Mouse (Mus musculus): ENCODE measurements around the gene Rnasel. TPM values are rescaled to one million over a fixed set of nuclear protein-coding genes. Genes with fewer than 3 reads are reported as not detected.
A peak's percentile ranks its signal among the peaks of the same experiment; 100 is the strongest.

Rnasel gene
- 39.5 and 43.9 TPM in 2 replicates for total RNA-seq (2014; rRNA removed)
- polyA plus RNA-seq (2015; fragmentation: Nextera tagmentation; extraction: Ambion mirVana): 10.7 and 19.5 TPM in 2 replicates

DNA sequence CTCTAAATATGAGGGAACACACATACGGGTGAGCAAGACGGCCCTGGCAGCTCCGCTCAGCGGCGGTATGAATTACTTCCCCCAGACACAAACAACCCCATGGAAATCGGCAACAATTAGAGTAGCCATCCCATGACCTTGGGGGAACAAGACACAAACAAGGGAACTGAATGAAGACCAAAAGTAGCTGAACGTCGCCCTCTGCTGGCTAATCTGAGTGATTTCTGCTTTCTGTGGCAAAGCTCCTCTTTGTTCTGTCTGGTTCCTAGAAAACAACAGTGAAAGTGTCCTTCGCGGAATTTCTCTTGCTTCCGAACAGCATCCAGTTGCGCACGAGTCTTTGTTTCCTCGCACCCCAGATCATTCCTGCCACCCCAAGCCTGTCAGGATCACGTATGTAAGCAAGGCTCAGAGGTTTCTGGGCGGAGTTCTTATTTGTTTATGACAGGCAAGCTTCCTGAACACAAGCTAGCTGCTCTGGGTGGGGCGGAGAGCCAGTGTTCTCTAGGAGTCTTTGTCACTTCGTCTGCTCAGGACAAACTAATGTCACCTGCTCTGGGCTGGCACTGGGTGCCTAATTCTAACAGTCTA is at the start of gene Rnasel:
Rnasel (plus strand) TSS at position 216 of the 591 bp plus-strand sequence.
- Histone ChIP-seq H3K4me1 (ENCODE audit: insufficient read depth) (peaks cover 15% of the 10 kb centered on the region), H3K27ac (ENCODE audit: low read depth, low read length) (peak within 1 kb of the TSS; percentile 88), H3K36me3 (ENCODE audit: insufficient read depth) (no peaks in the 10 kb centered on the region), H3K4me2 (ENCODE audit: low read depth) (peak within 1 kb of the TSS; percentile 65), H3K4me3 (ENCODE audit: low read depth, low read length) (peak within 1 kb of the TSS; percentile 46), H3K9me3 (ENCODE audit: low read length) (no peaks in the 10 kb centered on the region), H3K27me3 (ENCODE audit: insufficient read depth, low read length) (no peaks in the 10 kb centered on the region), H3K9ac (peak within 1 kb of the TSS; percentile 76)
- peak; percentile 90 for TF ChIP-seq CTCF (IDR thresholded peaks at IDR 0.05; ENCODE audit: low read depth)
- DNase-seq: peak; percentile 93
- WGBS: 2% methylated on average over 18 of the region's 18 CpGs
- peak; percentile 74 for ATAC-seq

DNA sequence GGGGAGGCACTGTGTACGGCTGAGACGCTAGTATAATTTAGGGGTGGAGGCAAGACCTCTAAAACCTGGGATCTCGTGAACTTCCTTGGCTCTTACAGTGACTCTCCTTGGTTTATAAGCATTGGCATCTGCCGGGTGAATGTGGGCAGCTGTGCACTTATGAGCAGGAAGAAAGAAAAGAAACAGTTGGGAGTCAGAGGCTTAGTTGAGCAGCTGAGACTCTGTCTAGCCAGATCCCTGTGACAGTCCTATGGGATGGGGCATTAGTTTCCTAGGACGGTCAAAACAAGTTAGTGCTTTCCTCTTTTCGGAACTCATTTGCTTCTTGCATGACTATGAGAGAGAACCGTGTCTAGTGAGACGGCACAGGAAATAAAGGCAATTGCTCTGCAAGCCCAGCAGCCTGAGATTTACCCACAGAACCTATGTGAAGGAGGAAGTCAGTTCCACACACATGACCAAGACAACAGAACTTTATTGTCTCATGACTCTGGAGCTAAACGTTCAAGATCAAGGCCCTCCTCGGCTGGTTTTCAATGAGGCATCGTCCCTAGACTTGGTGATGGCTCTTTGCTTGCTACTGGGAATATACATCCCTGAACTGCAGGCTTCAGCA is 48.7 kb upstream of the Rnasel start:
- Histone ChIP-seq H3K4me1 (ENCODE audit: insufficient read depth) (peaks cover 12% of the 10 kb centered on the region), H3K27me3 (ENCODE audit: insufficient read depth, low read length) (no peaks in the 10 kb centered on the region), H3K9me3 (ENCODE audit: low read length) (no peaks in the 10 kb centered on the region), H3K9ac (no peak overlapping the region), H3K4me3 (ENCODE audit: low read depth, low read length) (no peak overlapping the region), H3K36me3 (ENCODE audit: insufficient read depth) (no peaks in the 10 kb centered on the region), H3K4me2 (ENCODE audit: low read depth) (no peak overlapping the region), H3K27ac (ENCODE audit: low read depth, low read length) (no peak overlapping the region)
- DNase-seq (no peak), ATAC-seq (no peak)
- WGBS: 87% methylated on average over 11 of the region's 11 CpGs
- no peak for TF ChIP-seq CTCF (IDR thresholded peaks at IDR 0.05; ENCODE audit: low read depth)

DNA sequence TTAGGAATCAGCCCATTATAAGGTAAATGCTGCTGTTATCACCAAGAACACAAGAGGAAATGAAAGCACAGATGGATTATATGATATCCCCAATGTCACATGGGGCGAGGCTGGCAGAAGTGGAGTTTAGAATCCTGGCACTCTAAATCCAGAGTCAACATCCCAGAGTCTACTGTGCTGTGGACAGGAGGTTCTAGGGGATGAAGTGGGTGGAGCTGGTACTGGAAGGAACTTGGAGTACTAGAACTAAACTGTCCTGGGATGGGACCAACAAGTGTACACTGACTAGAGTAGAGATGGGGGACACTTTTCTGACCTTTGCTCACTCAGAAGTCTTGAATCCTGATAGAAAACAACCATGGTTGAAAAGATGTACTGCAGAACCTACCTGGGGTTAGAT is 47.8 kb upstream of the Rnasel start:
- no peak for DNase-seq
- no peak for ATAC-seq
- Histone ChIP-seq H3K4me2 (ENCODE audit: low read depth) (no peak overlapping the region), H3K9me3 (ENCODE audit: low read length) (no peaks in the 10 kb centered on the region), H3K4me3 (ENCODE audit: low read depth, low read length) (no peak overlapping the region), H3K27ac (ENCODE audit: low read depth, low read length) (no peak overlapping the region), H3K9ac (no peak overlapping the region), H3K27me3 (ENCODE audit: insufficient read depth, low read length) (no peaks in the 10 kb centered on the region), H3K4me1 (ENCODE audit: insufficient read depth) (peaks cover 12% of the 10 kb centered on the region), H3K36me3 (ENCODE audit: insufficient read depth) (no peaks in the 10 kb centered on the region)
- WGBS: 93% methylated on average over 1 of the region's 1 CpGs
- TF ChIP-seq CTCF (IDR thresholded peaks at IDR 0.05; ENCODE audit: low read depth): no peak

DNA sequence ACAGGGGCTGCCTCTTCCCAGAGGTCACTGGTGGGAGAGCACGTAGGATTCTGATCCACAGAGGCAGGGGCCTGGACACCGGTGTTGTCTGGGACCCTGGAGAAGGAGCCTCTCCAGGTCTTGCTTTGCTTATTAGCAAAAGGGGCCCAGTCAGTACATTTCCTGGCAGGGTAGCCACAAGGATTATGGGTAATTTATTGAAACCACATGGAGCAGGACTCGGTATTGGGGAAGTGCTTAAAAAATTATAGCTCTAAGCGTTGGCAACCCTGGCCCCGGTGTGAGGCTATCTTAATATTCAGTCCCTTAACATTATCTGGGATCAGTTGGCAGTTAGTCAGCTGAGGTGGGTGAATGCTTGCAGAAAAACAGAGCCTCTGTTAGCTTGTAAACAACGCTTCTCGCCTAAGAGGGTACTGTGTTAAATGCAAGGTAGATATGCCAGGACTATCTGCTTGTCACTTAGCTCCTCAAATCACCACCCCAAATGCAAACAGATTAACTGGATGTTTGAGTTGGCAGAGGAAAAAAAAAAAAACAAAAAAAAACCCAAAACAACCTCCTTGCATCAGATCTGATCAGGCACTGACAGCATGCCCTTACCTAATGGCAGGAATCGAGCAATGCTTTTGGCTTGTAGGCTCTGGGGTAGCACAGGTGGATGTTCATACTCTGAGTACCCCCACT is 46.9 kb upstream of the Rnasel start:
- no peaks in the 10 kb centered on the region for H3K9me3 ChIP-seq (ENCODE audit: low read length)
- no peak for TF ChIP-seq CTCF (IDR thresholded peaks at IDR 0.05; ENCODE audit: low read depth)
- H3K27me3 ChIP-seq (ENCODE audit: insufficient read depth, low read length): no peaks in the 10 kb centered on the region
- no peak overlapping the region for H3K27ac ChIP-seq (ENCODE audit: low read depth, low read length)
- H3K4me1 ChIP-seq (ENCODE audit: insufficient read depth): peaks cover 12% of the 10 kb centered on the region
- no peak overlapping the region for H3K4me3 ChIP-seq (ENCODE audit: low read depth, low read length)
- no peaks in the 10 kb centered on the region for H3K36me3 ChIP-seq (ENCODE audit: insufficient read depth)
- DNase-seq (no peak), ATAC-seq (no peak)
- no peak overlapping the region for H3K4me2 ChIP-seq (ENCODE audit: low read depth)
- H3K9ac ChIP-seq: no peak overlapping the region
- 72% methylated on average over 8 of the region's 8 CpGs for WGBS

DNA sequence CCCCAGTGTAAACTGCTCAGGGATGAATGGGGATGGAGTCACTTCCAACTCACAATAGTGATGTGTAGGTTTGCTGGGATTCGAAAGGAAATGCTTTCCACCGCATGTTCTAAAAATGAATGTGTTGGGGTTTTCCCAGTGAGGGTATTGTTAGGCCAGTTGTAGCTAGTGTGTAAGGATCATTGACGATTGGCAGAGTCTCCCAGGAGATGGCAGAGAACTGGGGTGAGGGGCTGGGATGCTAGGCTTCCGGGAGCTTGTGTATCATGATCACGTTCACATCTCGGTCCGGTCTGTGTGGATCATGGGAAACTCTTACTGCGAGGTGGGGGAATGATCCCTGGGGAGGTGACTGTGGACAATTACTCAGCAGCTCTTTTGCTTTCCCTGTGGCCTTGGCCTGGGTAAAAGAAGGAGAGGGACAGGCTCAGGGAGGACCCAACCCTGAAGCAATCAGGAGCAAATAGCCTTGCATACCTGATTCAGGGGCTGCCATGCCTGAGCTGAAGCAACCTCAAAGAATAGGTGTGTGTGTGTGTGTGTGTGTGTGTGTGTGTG is 46.3 kb upstream of the Rnasel start:
- DNase-seq (peak; percentile 27), ATAC-seq (peak; percentile 47)
- no peak overlapping the region for H3K27ac ChIP-seq (ENCODE audit: low read depth, low read length)
- H3K36me3 ChIP-seq (ENCODE audit: insufficient read depth): no peaks in the 10 kb centered on the region
- H3K4me1 ChIP-seq (ENCODE audit: insufficient read depth): peaks cover 12% of the 10 kb centered on the region
- H3K9ac ChIP-seq: no peak overlapping the region
- no peaks in the 10 kb centered on the region for H3K9me3 ChIP-seq (ENCODE audit: low read length)
- no peak overlapping the region for H3K4me2 ChIP-seq (ENCODE audit: low read depth)
- no peaks in the 10 kb centered on the region for H3K27me3 ChIP-seq (ENCODE audit: insufficient read depth, low read length)
- 29% methylated on average over 8 of the region's 8 CpGs for WGBS
- H3K4me3 ChIP-seq (ENCODE audit: low read depth, low read length): no peak overlapping the region
- no peak for TF ChIP-seq CTCF (IDR thresholded peaks at IDR 0.05; ENCODE audit: low read depth)

DNA sequence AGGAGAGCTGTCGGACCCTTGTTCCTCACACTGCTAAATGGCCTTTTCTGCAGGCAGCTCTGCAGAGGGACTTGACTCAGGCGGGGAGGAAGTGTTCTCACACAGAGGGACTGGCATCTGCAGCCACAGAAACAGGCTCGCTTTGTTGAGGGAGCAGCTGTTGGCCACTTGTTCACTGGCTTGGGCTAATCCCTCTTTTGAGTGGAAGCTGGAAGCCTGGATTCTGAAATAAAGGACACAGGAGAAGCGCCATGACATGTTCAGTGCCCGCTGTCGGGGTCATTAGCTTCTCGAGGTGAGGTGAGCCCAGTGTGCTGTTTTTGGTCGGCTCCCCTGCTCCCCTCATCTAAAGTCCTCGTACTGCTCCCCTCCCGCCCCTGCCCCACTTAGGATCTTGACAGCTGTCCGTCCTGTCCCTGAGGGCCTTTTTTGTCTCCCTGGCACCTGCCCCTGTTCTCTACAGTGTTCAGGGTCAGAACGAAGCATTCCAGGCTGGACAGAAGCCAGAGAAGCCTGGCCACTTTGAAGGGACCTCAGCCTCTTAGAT is 45.7 kb upstream of the Rnasel start:
- Histone ChIP-seq H3K36me3 (ENCODE audit: insufficient read depth) (no peaks in the 10 kb centered on the region), H3K27me3 (ENCODE audit: insufficient read depth, low read length) (no peaks in the 10 kb centered on the region), H3K4me2 (ENCODE audit: low read depth) (no peak overlapping the region), H3K9ac (no peak overlapping the region), H3K27ac (ENCODE audit: low read depth, low read length) (peak overlapping the region; percentile 35; the same call in 1 of the 2 replicates), H3K4me3 (ENCODE audit: low read depth, low read length) (no peak overlapping the region), H3K9me3 (ENCODE audit: low read length) (no peaks in the 10 kb centered on the region), H3K4me1 (ENCODE audit: insufficient read depth) (peaks cover 12% of the 10 kb centered on the region)
- ATAC-seq (peak; percentile 89), DNase-seq (peak; percentile 71)
- TF ChIP-seq CTCF (IDR thresholded peaks at IDR 0.05; ENCODE audit: low read depth): no peak
- WGBS: 9% methylated on average over 12 of the region's 12 CpGs

Measured in forebrain, postnatal 0 days (tissue).